Mouse (Mus musculus) gonadal fat pad, adult 2 months (tissue): Measurements from ENCODE around the gene Pus7. TPM values are rescaled to one million over a fixed set of nuclear protein-coding genes. Genes with fewer than 3 reads are reported as not detected.
A peak's percentile ranks its signal among the peaks of the same experiment; 100 is the strongest.
"Not testable (repeated sequence)": the region's sequence is repeated elsewhere in the genome, so short reads cannot be mapped to it uniquely, and the experiment has no call there.

Experiments used
- DNase-seq: peaks from one replicate; pipeline ENCODE4 v3.0.0-alpha.2; 2012; ENCODE audit warnings: low read depth
- polyA plus RNA-seq: library from polyadenylated mRNA; depleted of rRNA; stranded (reverse); fragments of >200 nt; gene quantifications from 2 replicates; pipeline ENCODE4 v1.2.3, GENCODE M21; 2012

The Pus7 gene
- polyA plus RNA-seq, 1 experiment: 8.6 TPM

DNA sequence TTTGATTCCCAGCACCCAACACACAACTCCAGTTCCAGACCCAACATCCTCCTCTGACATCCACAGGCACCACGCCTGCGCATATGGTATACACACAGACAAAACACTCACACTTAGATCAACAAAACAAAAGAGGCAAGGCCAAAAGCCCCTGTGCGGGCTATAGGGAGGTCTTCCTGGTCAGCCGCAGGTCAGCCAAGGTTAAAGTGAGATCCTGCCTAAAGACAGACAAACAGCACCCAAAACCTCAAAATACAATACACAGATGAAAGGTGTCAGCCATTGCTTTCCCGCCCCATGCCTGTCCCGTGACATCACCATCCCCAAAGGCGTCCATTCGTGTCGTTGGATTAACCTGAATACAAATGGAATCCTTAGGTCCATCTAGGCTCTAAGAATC is 27.9 kb downstream of the Pus7 start:
- DNase-seq: no peak

- no peak for DNase-seq
Measured at GRCm38 (mm10) chr5:23749882-23750281, 33.6 kb downstream of the Pus7 start.

DNA sequence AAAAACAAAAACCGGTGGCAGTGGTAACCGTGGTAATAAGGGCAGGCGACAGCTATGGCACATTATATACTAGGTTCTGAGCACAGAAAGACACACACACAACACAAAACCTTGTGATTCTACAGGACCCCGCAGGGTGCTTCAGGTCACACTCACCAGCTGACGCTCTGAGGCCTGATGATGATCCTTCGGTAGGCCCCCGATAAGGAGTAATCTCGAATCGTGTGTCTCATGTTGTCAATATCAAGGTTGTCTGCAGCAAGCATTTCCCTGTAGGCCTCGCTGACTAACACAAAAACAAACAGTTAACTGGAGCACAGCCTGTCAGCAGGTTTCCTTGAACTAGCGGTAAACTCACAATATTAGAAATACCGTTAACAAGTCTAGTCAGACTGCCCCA is 40.2 kb downstream of the Pus7 start:
- no peak for DNase-seq

GRCm38 (mm10) chr5:23737111-23737510 is 46.4 kb downstream of the Pus7 start:
- DNase-seq: no peak

DNA sequence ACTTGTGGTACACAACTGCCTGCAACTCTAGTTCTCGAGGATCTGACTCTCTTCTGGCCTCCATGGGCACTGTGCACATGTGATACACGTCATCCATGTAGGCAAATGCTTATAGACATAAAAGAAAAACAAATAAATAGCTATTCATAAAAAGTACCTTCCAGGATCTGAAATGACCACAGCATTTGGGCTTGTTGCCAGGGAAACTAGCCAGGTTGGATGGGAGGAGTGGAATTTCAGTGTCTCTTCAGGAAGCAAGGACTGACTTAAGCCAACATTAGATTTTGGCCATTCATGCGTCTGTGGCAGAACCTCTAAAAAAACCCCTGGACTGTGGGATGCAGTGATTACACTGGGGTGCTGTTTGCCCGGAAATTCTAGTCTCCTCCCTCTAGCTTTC is 47.1 kb downstream of the Pus7 start:
- DNase-seq: no peak

GRCm38 (mm10) chr5:23721956-23722355 is 61.6 kb downstream of the Pus7 start:
- DNase-seq: no peak

DNA sequence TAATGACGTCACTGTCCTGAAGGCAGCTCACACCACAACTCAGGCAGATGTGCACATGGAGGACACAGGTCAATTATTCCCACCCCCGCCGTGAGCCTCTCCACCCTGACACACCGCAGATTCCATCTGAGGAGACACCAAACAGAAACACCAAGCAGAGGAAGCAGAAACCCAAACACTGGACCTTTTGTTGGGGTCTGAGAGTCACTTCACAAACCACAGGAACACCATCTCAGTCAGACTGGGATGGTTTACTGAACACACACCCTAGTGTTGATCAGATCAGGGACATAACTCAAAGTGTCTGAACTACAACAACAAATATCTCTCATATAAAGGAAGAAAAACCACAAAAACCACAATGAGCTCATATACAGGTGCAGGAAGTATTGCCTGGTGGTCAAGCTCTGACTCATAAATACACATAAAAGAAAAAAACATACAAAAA is 64.6 kb downstream of the Pus7 start:
- no peak for DNase-seq

- no peak for DNase-seq
Measured at GRCm38 (mm10) chr5:23718182-23718534, 65.4 kb downstream of the Pus7 start.

GRCm38 (mm10) chr5:23717469-23718181 is 65.9 kb downstream of the Pus7 start:
- no peak for DNase-seq

DNA sequence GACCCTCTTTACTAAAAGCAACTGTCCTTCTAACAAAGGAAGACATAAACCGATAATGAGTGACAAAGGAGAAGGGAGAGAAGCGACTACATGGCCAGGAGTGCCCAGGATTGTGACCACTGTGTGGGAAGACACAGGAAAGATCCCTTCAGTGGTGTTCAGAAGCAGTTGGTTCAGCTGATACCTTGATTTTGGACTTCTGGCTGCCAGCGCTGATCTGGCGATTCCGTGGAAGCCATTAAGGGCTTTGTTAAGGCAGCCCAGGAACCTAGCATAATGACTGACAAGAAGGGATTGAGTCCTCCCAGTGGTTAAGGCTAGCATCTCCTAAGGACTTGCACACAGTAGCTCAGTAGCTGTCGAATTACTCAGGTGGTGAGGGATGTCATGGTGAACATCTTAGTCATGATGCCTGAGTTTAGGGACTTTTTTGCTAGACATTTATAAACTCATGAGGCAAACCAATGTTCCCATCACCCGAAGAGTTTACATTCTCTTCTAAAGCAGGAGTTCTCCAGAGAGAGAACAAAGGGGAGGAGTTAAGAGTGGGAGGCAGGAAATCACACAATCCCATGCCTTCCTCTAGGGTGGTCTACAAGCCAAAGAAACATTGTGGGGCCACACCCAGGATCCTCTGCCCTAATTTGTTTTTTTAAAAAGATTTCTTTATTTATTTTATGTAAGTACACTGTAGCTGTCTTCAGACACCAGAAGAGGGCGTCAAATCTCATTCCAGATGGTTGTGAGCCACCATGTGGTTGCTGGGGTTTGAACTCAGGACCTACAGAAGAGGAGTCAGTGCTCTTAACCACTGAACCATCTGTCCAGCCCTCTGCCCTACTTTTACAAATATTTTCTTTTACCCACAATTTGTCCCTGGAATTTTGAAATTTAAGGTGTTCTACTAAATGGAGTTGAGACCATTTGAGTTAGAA is 69.8 kb downstream of the Pus7 start:
- DNase-seq: no peak

GRCm38 (mm10) chr5:23712130-23713001 is 71.1 kb downstream of the Pus7 start:
- DNase-seq: peak; percentile 2

- peak; percentile 9 for DNase-seq
Measured at GRCm38 (mm10) chr5:23711671-23712129, 71.8 kb downstream of the Pus7 start.

- no peak for DNase-seq
Measured at GRCm38 (mm10) chr5:23711244-23711643, 72.3 kb downstream of the Pus7 start.

DNA sequence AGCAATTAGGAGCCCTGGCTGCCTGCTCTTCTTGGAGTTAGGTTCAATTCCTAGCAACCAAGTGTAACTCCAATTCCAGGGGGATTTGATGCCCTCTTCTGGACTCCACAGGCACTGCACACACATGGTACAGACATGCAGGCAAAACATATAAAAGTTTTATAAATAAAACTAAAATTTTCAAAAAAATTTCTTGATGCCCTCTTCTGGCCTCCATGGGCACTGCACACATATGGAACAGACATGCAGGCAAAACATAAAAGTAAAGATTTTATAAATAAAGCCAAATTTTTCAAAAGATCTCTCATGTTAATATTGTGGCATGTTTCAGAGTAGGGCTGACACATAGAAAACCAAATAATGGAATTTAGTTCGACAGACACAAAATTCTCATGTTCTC is 73.8 kb downstream of the Pus7 start:
- DNase-seq: no peak

DNA sequence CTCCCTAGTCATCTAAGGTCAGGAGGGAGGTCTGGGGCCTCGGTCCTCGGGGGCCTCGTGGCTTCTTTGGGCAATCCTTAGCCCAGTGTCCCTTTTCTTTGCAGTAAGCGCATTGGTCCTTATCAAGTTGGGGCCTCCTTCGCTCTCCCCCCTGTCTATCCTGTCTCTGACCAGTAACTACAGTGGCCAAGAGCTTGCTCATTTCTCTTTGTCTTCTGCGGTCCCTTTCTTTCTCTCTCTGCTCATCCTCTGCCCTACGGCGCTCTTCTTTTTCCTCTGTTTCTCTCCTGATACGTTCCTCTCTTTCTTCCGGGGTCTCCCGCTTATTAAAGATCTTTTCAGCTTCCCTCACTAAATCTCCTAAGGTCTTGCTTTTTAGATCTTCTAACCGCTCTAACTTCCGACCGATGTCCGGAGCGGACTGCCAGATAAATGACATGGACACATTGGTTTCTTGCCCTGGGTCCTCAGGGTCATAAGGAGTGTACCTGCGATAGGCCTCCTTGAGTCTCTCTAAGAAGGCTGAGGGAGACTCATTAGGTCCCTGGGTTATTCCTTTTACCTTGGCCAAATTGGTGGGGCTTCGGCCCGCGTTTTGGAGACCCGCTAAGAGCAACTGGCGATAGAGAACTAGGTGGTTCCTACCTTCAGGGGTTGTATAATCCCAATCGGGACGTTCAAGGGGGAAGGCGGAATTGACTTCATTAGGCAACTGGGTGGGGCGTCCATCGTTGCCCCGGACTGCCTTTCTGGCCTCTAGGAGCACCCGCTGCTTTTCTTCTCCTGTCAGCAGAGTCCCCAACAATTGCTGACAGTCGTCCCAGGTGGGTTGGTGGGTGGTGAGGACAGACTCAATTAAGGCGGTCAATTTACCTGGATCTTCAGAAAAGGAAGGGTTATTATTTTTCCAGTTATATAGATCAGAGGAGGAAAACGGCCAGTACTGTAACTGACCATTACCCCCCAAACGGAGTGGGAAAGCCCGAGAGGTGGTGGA is 76.6 kb downstream of the Pus7 start:
- not testable (repeated sequence) for DNase-seq

DNA sequence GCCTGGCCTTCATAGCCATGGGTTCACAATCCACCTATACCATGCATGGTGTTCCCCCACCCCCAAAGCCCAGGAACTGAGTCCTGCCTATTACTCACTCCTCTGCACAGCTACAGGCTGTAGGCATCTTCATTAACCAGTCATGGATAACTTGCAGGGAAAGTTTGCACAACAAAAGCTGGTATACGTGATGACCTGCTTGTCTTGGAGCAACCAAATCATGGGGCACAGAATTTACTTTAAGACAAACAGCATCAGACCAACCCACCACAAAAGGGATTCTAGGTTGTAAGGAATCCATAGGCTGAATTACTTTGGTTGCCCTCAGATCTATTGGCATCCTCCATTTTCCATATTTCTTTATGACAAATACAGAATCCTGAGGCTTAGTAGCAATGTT is 86.1 kb downstream of the Pus7 start:
- DNase-seq: no peak
